Mouse (Mus musculus) 416B (cell line): ENCODE results near the gene Rasgrp2.

Source experiments
- DNase-seq: peaks from one replicate; pipeline ENCODE4 v3.0.0; 2011; ENCODE audit warnings: low read depth

The Rasgrp2 gene

GRCm38 (mm10) chr19:6407816-6408510 is 8.8 kb downstream of the Rasgrp2 start:
- no peak for DNase-seq

GRCm38 (mm10) chr19:6408749-6409148 is 9.6 kb downstream of the Rasgrp2 start:
- DNase-seq = no peak

- DNase-seq = no peak
Measured at GRCm38 (mm10) chr19:6409176-6409575, 10.0 kb downstream of the Rasgrp2 start.

- DNase-seq = no peak
Measured at GRCm38 (mm10) chr19:6409936-6410335, 10.8 kb downstream of the Rasgrp2 start.

- no peak for DNase-seq
Measured at GRCm38 (mm10) chr19:6412798-6413197, 13.7 kb downstream of the Rasgrp2 start.

- no peak for DNase-seq
Measured at GRCm38 (mm10) chr19:6415454-6415853, 16.3 kb downstream of the Rasgrp2 start.

- no peak for DNase-seq
Measured at GRCm38 (mm10) chr19:6416124-6416770, 17.1 kb downstream of the Rasgrp2 start.

GRCm38 (mm10) chr19:6416894-6417761 is 18.0 kb downstream of the Rasgrp2 start:
- DNase-seq = no peak

GRCm38 (mm10) chr19:6418233-6418879 is 19.2 kb downstream of the Rasgrp2 start, which contains the start of gene Nrxn2:
TSS of gene Nrxn2 (plus strand) at chr19:6418731.
- DNase-seq = peak; percentile 46

GRCm38 (mm10) chr19:6418984-6419692 is 20.0 kb downstream of the Rasgrp2 start:
- DNase-seq = no peak

GRCm38 (mm10) chr19:6419805-6420310 is 20.7 kb downstream of the Rasgrp2 start:
- DNase-seq = no peak

GRCm38 (mm10) chr19:6420481-6421210 is 21.5 kb downstream of the Rasgrp2 start:
- no peak for DNase-seq

GRCm38 (mm10) chr19:6421211-6421590 is 22.1 kb downstream of the Rasgrp2 start:
- no peak for DNase-seq

GRCm38 (mm10) chr19:6422014-6422413 is 22.9 kb downstream of the Rasgrp2 start:
- DNase-seq = no peak

- no peak for DNase-seq
Measured at GRCm38 (mm10) chr19:6423241-6423640, 24.1 kb downstream of the Rasgrp2 start.

- no peak for DNase-seq
Measured at GRCm38 (mm10) chr19:6424137-6424881, 25.2 kb downstream of the Rasgrp2 start.

GRCm38 (mm10) chr19:6425595-6425994 is 26.5 kb downstream of the Rasgrp2 start:
- DNase-seq = no peak

GRCm38 (mm10) chr19:6426703-6427500 is 27.8 kb downstream of the Rasgrp2 start:
- peak; percentile 44 for DNase-seq
